Mouse (Mus musculus) midbrain, embryonic 16.5 days (tissue): ENCODE measurements around the gene Susd2. TPM values are rescaled to one million over a fixed set of nuclear protein-coding genes. Genes with fewer than 3 reads are reported as not detected.

Experiments used
- ATAC-seq: fragments of 200-750 bp; cut with Nextera tagmentation; 2 replicates; pipeline ENCODE4 v1.8.0; 2017; ENCODE audit warnings: moderate TSS enrichment
- H3K27ac ChIP-seq: fragments of 300-500 bp; sonication (generic); 2 replicates; pipeline ENCODE4 v1.5.1; 2014; ENCODE audit warnings: mild to moderate bottlenecking, low read length, mixed read lengths
- H3K27me3 ChIP-seq: fragments of 300-500 bp; sonication (generic); 2 replicates; pipeline ENCODE4 v1.6.1; 2014; ENCODE audit warnings: low read depth, low read length, mixed read lengths; ENCODE audit not compliant: control insufficient read depth, insufficient read depth
- H3K36me3 ChIP-seq: fragments of 300-500 bp; sonication (generic); 2 replicates; pipeline ENCODE4 v1.6.1; 2014; ENCODE audit warnings: mild to moderate bottlenecking, low read length, moderate library complexity, mixed read lengths; ENCODE audit not compliant: control insufficient read depth, insufficient read depth
- H3K4me1 ChIP-seq: fragments of 300-500 bp; sonication (generic); 2 replicates; pipeline ENCODE4 v1.6.1; 2014; ENCODE audit warnings: mild to moderate bottlenecking, low read length, mixed read lengths; ENCODE audit not compliant: control insufficient read depth, insufficient read depth
- H3K4me2 ChIP-seq: fragments of 300-500 bp; sonication (generic); 2 replicates; pipeline ENCODE4 v1.6.1; 2014; ENCODE audit warnings: mild to moderate bottlenecking, low read length, mixed read lengths
- H3K4me3 ChIP-seq: fragments of 300-500 bp; sonication (generic); 2 replicates; pipeline ENCODE4 v1.5.1; 2014; ENCODE audit warnings: low read depth, mild to moderate bottlenecking, low read length, moderate library complexity, mixed read lengths
- H3K9ac ChIP-seq: fragments of 300-500 bp; sonication (generic); 2 replicates; pipeline ENCODE4 v1.6.1; 2014; ENCODE audit warnings: low read depth, low read length, mixed read lengths
- H3K9me3 ChIP-seq: fragments of 300-500 bp; sonication (generic); replicated peaks from 2 replicates; pipeline ENCODE4 v1.6.1; 2014; ENCODE audit warnings: mild to moderate bottlenecking, low read length, mixed read lengths; ENCODE audit not compliant: control insufficient read depth, poor library complexity, severe bottlenecking
- WGBS: fragments of 180-500 bp; shearing (Covaris S2); extraction: QIAGEN DNeasy Blood & Tissue Kit; methylation state at CpG from one replicate; pipeline ENCODE4 v1.1.7; 2014; 5-methylcytosine and 5-hydroxymethylcytosine counted together
- polyA plus RNA-seq: library from polyadenylated mRNA; unstranded; fragments of >200 nt; fragmentation: Nextera tagmentation; extraction: Ambion mirVana; gene quantifications from 2 replicates; pipeline ENCODE4 v1.2.1, GENCODE M21; 2015

Gene Susd2
- polyA plus RNA-seq, 1 experiment from 2014 or later: 4.9 TPM

- H3K4me1 ChIP-seq: no peaks in the 10 kb centered on the region
- H3K9me3 ChIP-seq: no peaks in the 10 kb centered on the region
- no peaks in the 10 kb centered on the region for H3K36me3 ChIP-seq
- ATAC-seq: no peak
- H3K4me3 ChIP-seq: no peak overlapping the region
- WGBS: 93% methylated on average over 12 of the region's 12 CpGs
- no peak overlapping the region for H3K4me2 ChIP-seq
- no peaks in the 10 kb centered on the region for H3K27me3 ChIP-seq
- no peak overlapping the region for H3K27ac ChIP-seq
- H3K9ac ChIP-seq: no peak overlapping the region
Observed at GRCm38 (mm10) chr10:75636084-75636786, 7.6 kb downstream of the Susd2 start.

DNA sequence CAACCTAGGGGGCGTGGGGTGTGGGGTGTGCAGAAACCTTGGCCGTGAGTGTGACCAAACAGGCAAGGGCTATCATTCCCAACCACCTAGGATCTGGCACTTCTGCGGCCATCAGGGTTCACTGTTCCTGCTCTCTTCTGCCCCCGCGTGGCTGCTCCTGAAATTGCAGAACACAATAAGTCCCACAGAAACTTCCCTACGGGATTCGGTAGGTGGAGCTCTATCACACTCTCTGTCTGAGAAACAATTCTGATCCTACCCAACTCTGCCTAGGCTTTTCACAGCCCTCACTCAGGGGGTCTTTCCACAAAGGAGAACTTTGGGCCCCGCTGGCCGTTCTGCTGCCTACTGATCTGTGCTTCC lies 8.1 kb downstream of the Susd2 start:
- Histone ChIP-seq H3K9ac (no peak overlapping the region), H3K4me1 (no peaks in the 10 kb centered on the region), H3K4me3 (no peak overlapping the region), H3K9me3 (no peaks in the 10 kb centered on the region), H3K27me3 (no peaks in the 10 kb centered on the region), H3K36me3 (no peaks in the 10 kb centered on the region), H3K27ac (no peak overlapping the region), H3K4me2 (no peak overlapping the region)
- no peak for ATAC-seq
- 4% methylated on average over 9 of the region's 9 CpGs for WGBS

GRCm38 (mm10) chr10:75635019-75635692 lies 8.7 kb downstream of the Susd2 start:
- no peaks in the 10 kb centered on the region for H3K4me1 ChIP-seq
- WGBS: 71% methylated on average over 14 of the region's 14 CpGs
- H3K27me3 ChIP-seq: no peaks in the 10 kb centered on the region
- H3K4me2 ChIP-seq: no peak overlapping the region
- no peak overlapping the region for H3K4me3 ChIP-seq
- no peak for ATAC-seq
- H3K9ac ChIP-seq: no peak overlapping the region
- H3K36me3 ChIP-seq: no peaks in the 10 kb centered on the region
- no peaks in the 10 kb centered on the region for H3K9me3 ChIP-seq
- H3K27ac ChIP-seq: no peak overlapping the region

- Histone ChIP-seq H3K9me3 (no peaks in the 10 kb centered on the region), H3K4me2 (no peak overlapping the region), H3K27me3 (no peaks in the 10 kb centered on the region), H3K27ac (no peak overlapping the region), H3K4me1 (no peaks in the 10 kb centered on the region), H3K36me3 (no peaks in the 10 kb centered on the region), H3K9ac (no peak overlapping the region), H3K4me3 (no peak overlapping the region)
- ATAC-seq: no peak
- 96% methylated on average over 8 of the region's 8 CpGs for WGBS
Observed at GRCm38 (mm10) chr10:75634610-75635009, 9.2 kb downstream of the Susd2 start.

GRCm38 (mm10) chr10:75633576-75634139 lies 10.2 kb downstream of the Susd2 start:
- H3K9ac ChIP-seq: no peak overlapping the region
- H3K36me3 ChIP-seq: no peaks in the 10 kb centered on the region
- H3K4me2 ChIP-seq: no peak overlapping the region
- no peaks in the 10 kb centered on the region for H3K4me1 ChIP-seq
- no peaks in the 10 kb centered on the region for H3K9me3 ChIP-seq
- no peak for ATAC-seq
- H3K27me3 ChIP-seq: no peaks in the 10 kb centered on the region
- H3K4me3 ChIP-seq: no peak overlapping the region
- 82% methylated on average over 11 of the region's 14 CpGs for WGBS
- H3K27ac ChIP-seq: no peak overlapping the region

DNA sequence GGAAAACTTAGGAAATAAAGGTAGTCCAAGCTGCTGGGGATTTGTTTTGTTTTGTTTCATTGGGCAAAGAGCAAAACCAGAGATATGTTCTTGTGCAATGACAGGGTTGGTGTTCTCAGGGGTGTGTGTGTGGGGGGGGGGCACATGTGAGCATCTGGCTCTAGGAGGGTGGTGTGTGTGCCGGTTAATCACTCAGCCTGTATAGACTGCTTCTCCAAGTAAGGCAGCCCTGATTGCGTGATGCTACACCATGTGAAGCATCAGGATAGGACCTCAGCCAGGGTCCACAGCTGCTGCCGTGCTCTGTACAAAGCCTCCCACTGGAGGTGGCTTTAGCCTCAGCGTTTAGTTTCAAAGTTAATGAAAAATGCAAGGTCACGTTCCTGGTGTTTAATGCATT lies 10.8 kb downstream of the Susd2 start:
- Histone ChIP-seq H3K4me2 (no peak overlapping the region), H3K27ac (no peak overlapping the region), H3K27me3 (no peaks in the 10 kb centered on the region), H3K9ac (no peak overlapping the region), H3K36me3 (no peaks in the 10 kb centered on the region), H3K4me1 (no peaks in the 10 kb centered on the region), H3K4me3 (no peak overlapping the region), H3K9me3 (no peaks in the 10 kb centered on the region)
- WGBS: 76% methylated on average over 5 of the region's 5 CpGs
- ATAC-seq: no peak

- ATAC-seq: no peak
- 68% methylated on average over 5 of the region's 5 CpGs for WGBS
- Histone ChIP-seq H3K9ac (no peak overlapping the region), H3K36me3 (no peaks in the 10 kb centered on the region), H3K27ac (no peak overlapping the region), H3K27me3 (no peaks in the 10 kb centered on the region), H3K9me3 (no peaks in the 10 kb centered on the region), H3K4me3 (no peak overlapping the region), H3K4me2 (no peak overlapping the region), H3K4me1 (no peaks in the 10 kb centered on the region)
Observed at GRCm38 (mm10) chr10:75632633-75633032, 11.2 kb downstream of the Susd2 start.

GRCm38 (mm10) chr10:75627490-75627889 lies 16.3 kb downstream of the Susd2 start:
- no peak overlapping the region for H3K4me2 ChIP-seq
- H3K27ac ChIP-seq: no peak overlapping the region
- no peaks in the 10 kb centered on the region for H3K27me3 ChIP-seq
- H3K9me3 ChIP-seq: no peaks in the 10 kb centered on the region
- H3K4me3 ChIP-seq: no peak overlapping the region
- H3K4me1 ChIP-seq: no peaks in the 10 kb centered on the region
- no peaks in the 10 kb centered on the region for H3K36me3 ChIP-seq
- ATAC-seq: no peak
- WGBS: 82% methylated on average over 3 of the region's 3 CpGs
- no peak overlapping the region for H3K9ac ChIP-seq

DNA sequence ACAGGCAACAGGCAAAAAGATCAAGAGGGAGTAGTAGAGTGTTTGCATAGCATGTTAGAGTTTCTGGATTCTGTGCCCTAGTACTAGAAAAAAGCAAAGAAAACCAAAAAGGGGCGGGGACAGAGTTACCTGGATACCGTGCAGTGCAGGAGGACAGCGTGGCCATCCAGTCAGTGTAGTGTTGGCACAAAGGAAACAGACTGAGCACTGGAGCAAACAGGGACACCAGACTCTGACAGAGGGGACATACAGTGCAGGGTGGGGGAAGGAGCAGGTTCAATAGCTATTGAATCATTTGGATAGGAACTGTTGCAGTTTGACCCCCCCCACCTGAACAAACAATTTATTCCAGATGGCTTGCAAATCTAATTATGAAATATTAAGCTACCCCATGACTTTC lies 16.8 kb downstream of the Susd2 start:
- Histone ChIP-seq H3K4me1 (no peaks in the 10 kb centered on the region), H3K27ac (no peak overlapping the region), H3K4me2 (no peak overlapping the region), H3K36me3 (no peaks in the 10 kb centered on the region), H3K9ac (no peak overlapping the region), H3K9me3 (no peaks in the 10 kb centered on the region), H3K4me3 (no peak overlapping the region), H3K27me3 (no peaks in the 10 kb centered on the region)
- 50% methylated on average over 3 of the region's 3 CpGs for WGBS
- ATAC-seq: no peak
